Mouse (Mus musculus) c-Kit-positive CD71-positive TER-119-positive erythroid progenitor cells, embryonic 14.5 days (primary cell): ENCODE measurements around the gene Gja10.
A peak's percentile ranks its signal among the peaks of the same experiment; 100 is the strongest.

Source experiments
- DNase-seq: peaks from one replicate; pipeline ENCODE4 v3.0.0-alpha.2; 2013; ENCODE audit warnings: low spot score

The Gja10 gene

GRCm38 (mm10) chr4:32602660-32603059, at the start of gene Gja10:
Gene Gja10, minus strand, starts transcription at chr4:32602760.
- no peak for DNase-seq

- peak; percentile 18 for DNase-seq
These were observed 49.1 kb upstream of the Gja10 start for GRCm38 (mm10) chr4:32651669-32652068.

- no peak for DNase-seq
These were observed 19.1 kb upstream of the Gja10 start for GRCm38 (mm10) chr4:32621637-32622036.

GRCm38 (mm10) chr4:32615034-32615881, 12.7 kb upstream of the Gja10 start, which contains the start of gene Casp8ap2:
Gene Casp8ap2, plus strand, starts transcription at chr4:32615451.
- peak; percentile 99 for DNase-seq

GRCm38 (mm10) chr4:32601135-32601534, 1.4 kb downstream of the Gja10 start:
- DNase-seq, result peak; percentile 37

GRCm38 (mm10) chr4:32588237-32588636, 14.3 kb downstream of the Gja10 start:
- no peak for DNase-seq

- DNase-seq, result no peak
These were observed 15.0 kb downstream of the Gja10 start for GRCm38 (mm10) chr4:32587543-32587942.

GRCm38 (mm10) chr4:32586596-32586995, 16.0 kb downstream of the Gja10 start:
- DNase-seq, result peak; percentile 56

GRCm38 (mm10) chr4:32584181-32584580, 18.4 kb downstream of the Gja10 start:
- DNase-seq, result no peak

- DNase-seq, result no peak
These were observed 22.7 kb downstream of the Gja10 start for GRCm38 (mm10) chr4:32579850-32580249.

GRCm38 (mm10) chr4:32575165-32575564, 27.4 kb downstream of the Gja10 start:
- no peak for DNase-seq

GRCm38 (mm10) chr4:32574604-32575003, 28.0 kb downstream of the Gja10 start:
- DNase-seq, result no peak

GRCm38 (mm10) chr4:32573586-32573985, 29.0 kb downstream of the Gja10 start:
- DNase-seq, result no peak

GRCm38 (mm10) chr4:32572118-32572517, 30.4 kb downstream of the Gja10 start:
- peak; percentile 15 for DNase-seq

GRCm38 (mm10) chr4:32571441-32571840, 31.1 kb downstream of the Gja10 start:
- no peak for DNase-seq

GRCm38 (mm10) chr4:32570939-32571317, 31.6 kb downstream of the Gja10 start:
- no peak for DNase-seq

GRCm38 (mm10) chr4:32569995-32570938, 32.3 kb downstream of the Gja10 start:
- DNase-seq, result no peak

GRCm38 (mm10) chr4:32569054-32569453, 33.5 kb downstream of the Gja10 start:
- DNase-seq, result no peak

GRCm38 (mm10) chr4:32564918-32565317, 37.6 kb downstream of the Gja10 start:
- no peak for DNase-seq

GRCm38 (mm10) chr4:32564416-32564815, 38.1 kb downstream of the Gja10 start:
- DNase-seq, result no peak

GRCm38 (mm10) chr4:32562319-32563115, 40.0 kb downstream of the Gja10 start:
- no peak for DNase-seq

GRCm38 (mm10) chr4:32561555-32562095, 40.9 kb downstream of the Gja10 start:
- no peak for DNase-seq
